Mouse (Mus musculus) ES-E14 (cell line): ENCODE measurements around the gene Dnaic2. TPM values are rescaled to one million over a fixed set of nuclear protein-coding genes. Genes with fewer than 3 reads are reported as not detected.

Experiments
- DNase-seq: peaks from one replicate; pipeline ENCODE4 v3.0.0-alpha.2; 2013; ENCODE audit warnings: low read depth, low spot score
- H3K27ac ChIP-seq: 2 replicates; pipeline ENCODE4 v1.5.1; 2012; ENCODE audit warnings: low read depth, mild to moderate bottlenecking, low read length, moderate library complexity, mixed read lengths; ENCODE audit not compliant: poor library complexity, insufficient read depth, severe bottlenecking
- H3K36me3 ChIP-seq: 2 replicates; pipeline ENCODE4 v1.6.1; 2012; ENCODE audit warnings: mild to moderate bottlenecking, low read length, moderate library complexity, mixed read lengths; ENCODE audit not compliant: control insufficient read depth, poor library complexity, insufficient read depth, severe bottlenecking
- H3K4me1 ChIP-seq, 2 experiments: fragments of 150-350 bp in 1 of 2; sonication (generic) in 1 of 2; 2 replicates each; pipeline ENCODE4 v1.6.1; 2012; ENCODE audit warnings: low read length in 2 of 2, mild to moderate bottlenecking in 1 of 2, mixed read lengths in 1 of 2; ENCODE audit not compliant: control insufficient read depth in 2 of 2, insufficient read depth in 2 of 2, poor library complexity in 1 of 2
- H3K4me3 ChIP-seq, 2 experiments: fragments of 150-350 bp in 1 of 2; sonication (generic) in 1 of 2; 2 replicates each; pipeline ENCODE4 v1.5.1; 2012; ENCODE audit warnings: low read length in 2 of 2, low read depth in 1 of 2, mild to moderate bottlenecking in 1 of 2, mixed read lengths in 1 of 2; ENCODE audit not compliant: insufficient read depth in 1 of 2, poor library complexity in 1 of 2, severe bottlenecking in 1 of 2
- H3K9ac ChIP-seq: 2 replicates; pipeline ENCODE4 v1.6.1; 2012; ENCODE audit warnings: low read depth, mild to moderate bottlenecking, low read length, mixed read lengths; ENCODE audit not compliant: poor library complexity, insufficient read depth, severe bottlenecking
- H3K9me3 ChIP-seq: fragments of 150-350 bp; sonication (generic); 2 replicates; pipeline ENCODE4 v1.6.1; 2012; ENCODE audit warnings: low read depth, mild to moderate bottlenecking, low read length; ENCODE audit not compliant: control insufficient read depth, insufficient read depth
- CHD2 ChIP-seq: IDR thresholded peaks from 2 replicates; pipeline ENCODE4 v1.6.1; 2014; ENCODE audit warnings: mild to moderate bottlenecking, low read depth, low read length, inconsistent platforms
- HCFC1 ChIP-seq: IDR thresholded peaks from 2 replicates; pipeline ENCODE4 v1.6.1; 2012; ENCODE audit warnings: low read length, inconsistent platforms, borderline replicate concordance; ENCODE audit not compliant: insufficient read depth
- MAFK ChIP-seq: IDR thresholded peaks from 2 replicates; pipeline ENCODE4 v1.6.1; 2014; ENCODE audit warnings: mild to moderate bottlenecking, low read depth, low read length, inconsistent platforms; ENCODE audit not compliant: insufficient read depth
- ZC3H11A ChIP-seq: IDR thresholded peaks from 2 replicates; pipeline ENCODE4 v1.6.1; 2012; ENCODE audit warnings: low read depth, mild to moderate bottlenecking, inconsistent platforms, low read length, borderline replicate concordance
- ZNF384 ChIP-seq: IDR thresholded peaks from 2 replicates; pipeline ENCODE4 v1.6.1; 2012; ENCODE audit warnings: low read depth, low read length, inconsistent platforms
- in situ Hi-C, 2 experiments: fragments of 600-800 bp; cut with MboI; formaldehyde crosslinking; loops; one replicate each; pipeline ENCODE4 v1.15.1; 2025; ENCODE audit warnings: low sequenced_read_pairs in 2 of 2, inconsistent platforms in 1 of 2; ENCODE audit not compliant: unreplicated experiment in 2 of 2
- total RNA-seq: library from RNA; depleted of rRNA; stranded (reverse); fragments of 300-350 nt; gene quantifications from 2 replicates; pipeline ENCODE4 v1.2.3, GENCODE M21; 2012

The Dnaic2 gene
- total RNA-seq, 1 experiment = 0.71 TPM

- no peaks in the 10 kb centered on the region for H3K9me3 ChIP-seq
- H3K36me3 ChIP-seq = no peaks in the 10 kb centered on the region
- TF ChIP-seq CHD2 = no peak
- TF ChIP-seq HCFC1 = no peak
- TF ChIP-seq ZNF384 = no peak
- TF ChIP-seq MAFK = no peak
- no peak for TF ChIP-seq ZC3H11A
- H3K9ac ChIP-seq = no peak overlapping the region
- peaks cover 9 to 20% of the 10 kb centered on the region in 2 experiments; a peak in 3 of 4 replicates for H3K4me1 ChIP-seq
- no peak overlapping the region for H3K4me3 ChIP-seq
- H3K27ac ChIP-seq = no peak overlapping the region
- DNase-seq = no peak
- in situ Hi-C loops = loop anchor here in 1 of 2 experiments (25.0 kb wide), 1 partner anchor 181 kb away; no protein-coding TSS in a partner anchor
Measured at GRCm38 (mm10) chr11:114731711-114732110, 4.5 kb downstream of the Dnaic2 start.

GRCm38 (mm10) chr11:114732890-114733289 lies 5.7 kb downstream of the Dnaic2 start:
- in situ Hi-C loops = loop anchor here in 1 of 2 experiments (25.0 kb wide), 1 partner anchor 179 kb away; no protein-coding TSS in a partner anchor
- peak overlapping the region; percentile 25 for H3K9ac ChIP-seq

GRCm38 (mm10) chr11:114736111-114736510 lies 8.9 kb downstream of the Dnaic2 start:
- no peak for TF ChIP-seq CHD2
- no peak for TF ChIP-seq MAFK
- TF ChIP-seq ZC3H11A = no peak
- no peak for TF ChIP-seq HCFC1
- no peak for TF ChIP-seq ZNF384
- H3K36me3 ChIP-seq = no peaks in the 10 kb centered on the region
- in situ Hi-C loops = loop anchor here in 1 of 2 experiments (25.0 kb wide), 1 partner anchor 176 kb away; no protein-coding TSS in a partner anchor
- no peak overlapping the region for H3K27ac ChIP-seq
- no peak for DNase-seq
- peaks cover 0 to 9% of the 10 kb centered on the region in 2 experiments; a peak in 2 of 4 replicates for H3K4me1 ChIP-seq
- H3K9me3 ChIP-seq = no peaks in the 10 kb centered on the region
- no peak overlapping the region for H3K9ac ChIP-seq
- no peak overlapping the region for H3K4me3 ChIP-seq

More at GRCm38 (mm10) chr11:114732890-114733289, 5.7 kb downstream of the Dnaic2 start:
- Histone ChIP-seq H3K27ac (no peak overlapping the region), H3K4me1 (peaks cover 9 to 19% of the 10 kb centered on the region in 2 experiments; a peak in 3 of 4 replicates), H3K9me3 (no peaks in the 10 kb centered on the region), H3K4me3 (peak overlapping the region; percentile 52 to 69), H3K36me3 (no peaks in the 10 kb centered on the region)
- TF ChIP-seq ZC3H11A = no peak
- no peak for TF ChIP-seq HCFC1
- no peak for TF ChIP-seq CHD2
- no peak for TF ChIP-seq MAFK
- TF ChIP-seq ZNF384 = no peak
- no peak for DNase-seq

GRCm38 (mm10) chr11:114736913-114737624 lies 9.9 kb downstream of the Dnaic2 start:
- Histone ChIP-seq H3K27ac (peak overlapping the region; percentile 76), H3K4me1 (peaks cover 0 to 9% of the 10 kb centered on the region in 2 experiments; a peak in 2 of 4 replicates), H3K36me3 (no peaks in the 10 kb centered on the region), H3K4me3 (peak overlapping the region; percentile 37 to 42), H3K9me3 (no peaks in the 10 kb centered on the region), H3K9ac (peak overlapping the region; percentile 46; the same call in 1 of the 2 replicates)
- TF ChIP-seq HCFC1 = no peak
- no peak for TF ChIP-seq ZC3H11A
- TF ChIP-seq MAFK = no peak
- no peak for TF ChIP-seq CHD2
- TF ChIP-seq ZNF384 = no peak
- DNase-seq = peak; percentile 75
- in situ Hi-C loops = loop anchor here in 1 of 2 experiments (25.0 kb wide), 1 partner anchor 175 kb away; no protein-coding TSS in a partner anchor
